Mouse (Mus musculus): ENCODE results near the gene Gm17542. TPM values are rescaled to one million over a fixed set of nuclear protein-coding genes. Genes with fewer than 3 reads are reported as not detected.
"Not testable (repeated sequence)": the region's sequence is repeated elsewhere in the genome, so short reads cannot be mapped to it uniquely, and the experiment has no call there.

Gene Gm17542
- total RNA-seq (2015; ENCODE audit: low replicate concordance) = not detected in 2 replicates
- total RNA-seq (2017; ENCODE audit: low replicate concordance) = not detected in 2 replicates

DNA sequence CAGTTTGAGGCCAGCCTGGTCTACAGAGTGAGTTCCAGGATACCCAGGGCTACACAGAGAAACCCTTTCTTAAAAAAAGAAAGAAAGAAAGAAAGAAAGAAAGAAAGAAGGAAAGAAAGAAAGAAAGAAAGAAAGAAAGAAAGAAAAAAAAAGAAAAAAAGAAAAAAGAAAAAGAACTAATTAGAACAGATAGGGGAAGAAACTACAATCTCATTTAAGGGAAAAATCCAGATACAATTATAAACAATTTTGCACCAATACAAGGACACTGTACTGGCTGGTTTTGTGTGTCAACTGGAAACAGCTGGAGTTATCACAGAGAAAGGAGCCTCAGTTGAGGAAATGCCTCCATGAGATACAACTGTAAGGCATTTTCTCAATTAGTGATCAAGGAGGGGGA is at the start of gene Gm17542:
TSS of gene Gm17542 (minus strand) at position 101 of the 400 bp plus-strand sequence.
- not testable (repeated sequence) for ATAC-seq (replicated peaks; ENCODE audit: low FRiP score, poor library complexity, severe bottlenecking)

- no peak for ATAC-seq (replicated peaks; ENCODE audit: low FRiP score, poor library complexity, severe bottlenecking)
Observed at GRCm38 (mm10) chr10:58739779-58740178, 21.8 kb upstream of the Gm17542 start.

- ATAC-seq (replicated peaks; ENCODE audit: low FRiP score, poor library complexity, severe bottlenecking) = no peak
Observed at GRCm38 (mm10) chr10:58738152-58738551, 20.1 kb upstream of the Gm17542 start.

DNA sequence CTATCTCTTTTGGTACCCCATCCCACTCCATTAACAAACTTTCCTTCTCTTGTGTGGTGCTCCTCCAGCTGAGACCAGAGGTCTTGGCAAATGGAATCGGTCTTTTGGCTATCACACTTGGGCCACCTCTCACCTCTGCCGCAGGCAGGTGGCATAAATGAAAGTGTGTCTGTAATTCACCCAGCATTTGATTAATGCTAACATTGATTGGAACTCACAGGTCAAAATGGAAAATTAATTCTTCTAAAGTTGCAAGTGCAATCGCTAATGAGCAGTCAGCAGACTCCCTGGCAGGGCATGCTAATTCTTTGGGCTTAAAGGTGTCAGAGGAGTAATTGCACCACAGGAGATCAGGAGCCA is 3.2 kb downstream of the Gm17542 start:
- ATAC-seq (replicated peaks; ENCODE audit: low FRiP score, poor library complexity, severe bottlenecking) = no peak

DNA sequence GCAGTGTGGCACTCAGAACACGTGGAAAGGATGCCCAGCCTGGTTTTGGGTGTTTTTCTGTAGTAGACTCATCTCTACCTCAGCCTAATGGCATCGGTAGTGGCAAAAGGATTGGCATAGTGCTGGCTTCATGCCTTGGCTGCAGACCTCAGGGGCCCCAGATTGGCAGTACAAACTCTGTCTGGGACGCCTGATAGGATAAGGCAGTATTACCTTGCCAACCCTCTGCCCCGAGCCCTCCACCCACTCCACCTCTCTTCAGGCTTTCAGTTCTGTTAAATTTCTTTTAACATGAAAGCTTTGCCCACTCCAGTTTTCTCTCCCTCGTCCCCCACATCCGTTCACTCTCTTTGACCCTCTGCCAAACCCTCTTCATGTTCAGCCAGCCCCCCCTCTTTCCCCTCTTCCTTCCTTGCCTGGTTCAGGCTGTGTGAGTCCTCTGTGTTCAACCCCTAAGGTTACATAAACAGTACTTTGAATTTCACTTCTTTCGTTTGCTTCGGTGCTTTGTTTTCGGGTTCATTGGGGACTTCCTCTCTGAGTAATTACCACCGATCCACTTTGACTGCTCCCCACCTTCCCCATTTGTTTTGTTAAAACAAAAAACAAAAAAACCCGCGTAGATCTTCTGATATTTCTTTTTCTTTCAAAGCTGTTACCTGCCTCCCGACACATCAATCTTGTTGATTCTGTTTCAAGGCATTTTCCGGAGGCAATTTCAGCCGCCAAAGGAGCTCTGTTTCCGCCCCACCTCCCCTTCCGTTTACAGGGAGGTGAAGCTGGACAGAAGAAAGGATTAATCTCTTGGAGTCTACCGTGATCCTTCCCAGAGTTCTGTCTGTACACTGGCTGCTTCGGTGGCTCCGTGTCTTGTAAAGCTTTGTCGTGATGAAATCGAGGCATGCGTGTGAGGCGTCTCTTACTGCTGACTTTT is 3.9 kb downstream of the Gm17542 start:
- ATAC-seq (replicated peaks; ENCODE audit: low FRiP score, poor library complexity, severe bottlenecking) = no peak

DNA sequence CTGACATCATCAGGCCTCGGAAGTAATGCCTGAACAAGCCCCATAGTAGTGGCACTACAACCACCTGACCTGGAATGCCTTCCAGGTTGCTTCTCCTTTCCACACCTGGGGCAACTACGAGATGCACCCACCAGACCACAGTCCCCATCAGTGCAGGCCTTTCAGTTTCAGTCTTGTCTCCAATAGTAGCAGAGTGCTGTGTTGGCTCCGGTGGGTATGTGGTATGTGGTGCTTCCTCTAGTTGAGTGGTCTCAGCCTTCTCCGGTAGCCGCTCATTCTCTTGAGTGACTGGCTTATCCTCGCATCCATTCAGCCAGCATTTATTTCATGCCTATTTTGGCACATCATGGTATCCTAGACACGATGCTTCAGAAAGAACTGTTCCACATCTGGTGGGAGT is 4.8 kb downstream of the Gm17542 start:
- no peak for ATAC-seq (replicated peaks; ENCODE audit: low FRiP score, poor library complexity, severe bottlenecking)

GRCm38 (mm10) chr10:58709021-58709420 is 9.0 kb downstream of the Gm17542 start:
- no peak for ATAC-seq (replicated peaks; ENCODE audit: low FRiP score, poor library complexity, severe bottlenecking)

DNA sequence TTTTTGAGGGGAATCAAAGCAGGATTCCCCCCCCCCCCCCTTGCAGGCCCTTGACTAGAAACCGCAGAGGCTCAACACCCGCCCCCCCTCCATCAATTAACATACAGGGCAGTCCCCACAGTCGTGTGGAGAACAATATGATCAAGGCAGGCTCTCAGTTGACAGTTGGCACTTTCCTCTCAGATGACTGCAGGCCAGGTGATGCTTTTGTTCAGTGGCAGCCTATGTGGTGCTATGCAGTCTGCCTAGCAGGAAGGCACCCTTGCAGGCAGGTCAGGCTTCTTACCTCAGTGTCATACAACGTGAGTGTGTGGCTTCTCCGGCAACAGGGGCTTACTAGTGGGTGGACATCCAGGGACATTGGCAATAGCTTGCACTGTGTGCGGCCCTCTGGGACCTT is 17.4 kb downstream of the Gm17542 start:
- no peak for ATAC-seq (replicated peaks; ENCODE audit: low FRiP score, poor library complexity, severe bottlenecking)

DNA sequence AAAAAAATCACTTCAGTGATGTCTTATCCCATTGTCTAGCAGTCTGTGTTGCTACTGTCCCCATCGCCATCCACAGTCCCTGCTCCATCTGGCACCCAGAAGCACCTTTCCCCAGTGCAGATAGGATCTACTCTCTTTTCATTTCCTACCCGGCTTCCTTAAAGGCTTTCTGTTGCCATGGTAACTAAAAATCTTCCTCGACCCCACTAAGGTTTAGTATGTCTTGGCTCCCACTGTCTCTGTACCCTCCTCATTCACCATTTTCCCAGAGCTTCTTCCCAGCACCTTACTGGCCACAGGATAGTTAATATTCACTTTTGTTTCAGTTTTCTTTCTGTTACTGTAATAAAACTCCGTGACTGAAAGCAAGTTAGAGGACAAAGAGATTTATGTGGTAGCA is 17.9 kb downstream of the Gm17542 start:
- ATAC-seq (replicated peaks; ENCODE audit: low FRiP score, poor library complexity, severe bottlenecking) = no peak

- ATAC-seq (replicated peaks; ENCODE audit: low FRiP score, poor library complexity, severe bottlenecking) = no peak
Observed at GRCm38 (mm10) chr10:58698955-58699354, 19.1 kb downstream of the Gm17542 start.

- no peak for ATAC-seq (replicated peaks; ENCODE audit: low FRiP score, poor library complexity, severe bottlenecking)
Observed at GRCm38 (mm10) chr10:58691051-58691450, 27.0 kb downstream of the Gm17542 start.

DNA sequence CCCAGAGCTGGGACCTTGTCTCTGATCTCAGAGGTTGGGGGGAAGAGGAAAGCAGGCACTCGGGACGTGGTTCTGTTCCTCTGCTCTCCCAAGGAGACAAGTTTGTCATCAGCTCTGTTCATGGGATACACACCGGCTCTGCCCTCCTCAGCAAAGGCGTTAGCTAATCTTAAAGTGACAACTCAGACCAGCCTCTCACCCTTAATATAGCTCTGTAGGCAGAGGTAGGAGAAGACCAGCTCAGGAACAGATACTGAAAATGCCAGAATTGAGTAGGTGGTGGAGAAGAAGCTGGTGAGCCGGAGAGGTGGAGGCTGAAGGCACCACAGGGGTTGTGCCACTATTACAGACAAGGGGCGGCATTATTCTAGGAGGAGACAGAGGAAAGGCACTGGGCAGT is 38.7 kb downstream of the Gm17542 start:
- ATAC-seq (replicated peaks; ENCODE audit: low FRiP score, poor library complexity, severe bottlenecking) = no peak

DNA sequence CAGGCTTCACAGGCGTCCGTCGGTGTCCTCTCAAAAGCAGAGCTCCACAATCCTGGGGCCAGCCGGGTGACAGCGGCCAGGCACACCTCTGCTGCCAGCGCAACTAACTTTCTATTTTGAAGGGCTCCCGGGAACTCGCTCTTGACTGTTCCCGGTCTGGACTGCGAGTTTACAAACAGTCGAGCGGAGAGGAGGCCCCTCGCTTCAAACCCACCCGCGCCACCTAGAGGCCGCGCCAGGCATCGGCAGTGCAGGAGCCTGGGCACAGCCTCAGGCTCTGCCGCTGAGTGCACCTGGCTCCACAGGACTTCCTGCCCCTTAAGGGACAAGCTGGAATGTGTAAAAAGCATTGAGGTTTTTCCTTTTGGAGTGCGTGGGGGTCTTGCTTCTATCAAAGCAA is 42.5 kb downstream of the Gm17542 start, which contains the start of gene Edar:
TSS of gene Edar (minus strand) at position 122 of the 400 bp plus-strand sequence.
- ATAC-seq (replicated peaks; ENCODE audit: low FRiP score, poor library complexity, severe bottlenecking) = peak; percentile 39; the same call in 1 of the 2 replicates

DNA sequence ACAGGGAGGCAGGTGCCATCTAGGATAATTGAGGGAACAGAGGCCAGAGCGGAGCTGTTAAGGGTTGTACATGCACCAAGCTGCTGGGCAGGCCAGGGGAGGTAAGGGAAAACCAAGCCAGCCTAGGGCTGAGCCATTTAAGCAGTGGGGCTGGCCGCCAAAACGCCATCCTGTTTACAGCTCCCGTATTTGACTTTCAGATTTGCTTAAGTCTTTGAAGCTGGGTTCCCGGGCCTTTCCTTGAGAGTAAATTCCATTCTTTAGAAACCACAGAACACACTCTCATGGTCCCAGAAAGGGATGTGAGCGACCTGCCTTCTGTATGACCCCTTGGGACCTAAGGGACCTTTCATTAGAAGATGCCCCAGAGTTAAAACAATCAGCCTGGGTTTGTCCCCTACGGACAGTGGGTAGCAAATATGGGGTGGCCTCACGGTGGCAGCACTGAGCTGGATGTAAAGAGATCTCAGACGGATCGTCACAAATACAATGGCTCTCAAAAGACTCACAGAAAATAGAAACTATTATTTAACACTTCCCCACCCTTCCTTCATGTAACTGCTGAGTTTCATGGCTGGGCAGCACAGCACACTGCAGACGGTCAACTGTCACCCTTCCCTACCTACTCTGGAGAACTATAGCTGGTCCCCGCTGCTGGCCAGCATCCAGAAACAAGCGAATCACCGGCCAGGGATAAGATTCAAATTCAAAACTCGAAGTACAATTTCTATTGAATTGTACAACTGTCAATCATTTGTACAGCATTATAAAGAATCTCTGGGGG is 44.5 kb downstream of the Gm17542 start:
- ATAC-seq (replicated peaks; ENCODE audit: low FRiP score, poor library complexity, severe bottlenecking) = no peak

DNA sequence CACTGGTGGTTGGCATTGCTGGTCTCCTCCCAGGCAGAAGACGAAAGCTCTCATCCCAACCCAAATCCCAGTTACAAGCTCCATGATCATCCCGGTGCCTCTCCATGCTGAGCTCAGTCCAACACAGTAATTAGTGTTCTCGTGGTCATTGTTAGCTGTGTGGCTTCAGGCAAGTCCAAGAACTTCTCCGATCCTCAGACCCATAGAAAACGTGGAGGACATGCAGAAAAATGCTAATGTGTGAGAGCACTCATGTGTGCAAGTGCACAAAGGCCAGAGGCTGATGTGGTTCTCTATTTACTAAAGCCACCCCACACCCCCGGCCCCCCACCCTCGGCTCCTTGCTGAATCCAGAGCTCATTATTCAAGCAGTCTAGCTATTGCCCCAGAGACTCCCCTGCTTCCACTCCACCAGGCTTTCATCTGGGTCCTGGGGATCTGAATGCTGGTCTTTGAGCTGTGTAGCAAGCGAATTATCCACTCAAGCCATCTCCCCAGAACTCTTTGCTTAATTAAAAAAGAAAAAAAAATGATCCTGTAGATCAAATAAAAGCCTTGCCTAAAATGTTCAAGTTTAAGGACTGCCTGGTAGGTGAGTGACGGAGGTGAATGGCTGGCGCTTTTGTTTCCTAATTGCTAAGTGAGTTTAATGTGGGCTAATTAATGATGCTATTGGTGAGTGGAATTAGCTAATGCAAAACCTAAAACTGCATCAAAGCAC is 45.3 kb downstream of the Gm17542 start:
- no peak for ATAC-seq (replicated peaks; ENCODE audit: low FRiP score, poor library complexity, severe bottlenecking)

GRCm38 (mm10) chr10:58663868-58664267 is 54.1 kb downstream of the Gm17542 start:
- ATAC-seq (replicated peaks; ENCODE audit: low FRiP score, poor library complexity, severe bottlenecking) = no peak

Measured in erythroid progenitor cell, adult 5-6 weeks (primary cell).